Mouse (Mus musculus) kidney, postnatal 10 days (tissue): Measurements from ENCODE around the gene Igdcc4.

ENCODE experiments used
- DNase-seq: peaks from one replicate; pipeline ENCODE4 v3.0.0; 2021; ENCODE audit warnings: mixed read lengths

The Igdcc4 gene

DNA sequence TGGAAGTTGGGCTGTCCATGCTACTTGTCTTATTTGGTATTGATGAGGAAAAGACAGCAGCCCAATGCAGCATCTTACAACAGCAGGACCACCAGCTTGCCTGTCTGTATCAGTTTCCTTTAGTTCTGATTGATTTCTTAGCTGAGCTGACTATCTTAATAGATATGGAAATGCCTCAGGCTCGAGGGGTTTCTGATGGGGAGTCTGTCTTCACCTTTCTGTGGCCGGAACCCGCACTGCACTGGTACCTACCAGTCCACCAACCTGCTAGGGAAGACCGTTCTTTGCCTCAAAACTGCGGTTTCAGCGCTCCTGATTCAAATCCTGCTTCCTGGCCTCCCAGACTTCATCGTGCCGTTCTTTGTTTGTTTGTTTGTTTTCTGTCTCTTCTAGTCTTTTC lies 60.6 kb downstream of the Igdcc4 start:
- no peak for DNase-seq

- peak; percentile 49 for DNase-seq
Observed at GRCm38 (mm10) chr9:65162711-65163639, 61.7 kb downstream of the Igdcc4 start.

DNA sequence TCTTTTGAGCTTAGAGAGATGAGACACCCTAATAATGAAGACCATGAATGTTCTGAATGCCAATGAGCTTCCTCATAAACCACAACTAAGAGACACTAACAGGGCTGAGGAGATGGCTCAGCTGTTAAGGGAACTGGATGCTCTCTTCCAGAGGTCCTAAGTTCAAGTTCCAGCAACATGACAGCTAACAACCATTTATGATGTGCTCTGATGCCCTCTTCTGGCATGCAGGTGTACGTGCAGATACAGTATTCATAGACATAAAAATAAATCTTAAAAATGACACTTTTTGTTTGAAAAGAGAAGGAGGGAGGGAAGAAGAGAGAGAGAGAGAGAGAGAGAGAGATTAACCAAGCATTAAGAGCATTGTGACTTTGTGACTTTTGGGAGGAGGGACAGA lies 63.6 kb downstream of the Igdcc4 start:
- DNase-seq = no peak

GRCm38 (mm10) chr9:65166386-65166785 lies 65.1 kb downstream of the Igdcc4 start:
- DNase-seq = no peak

GRCm38 (mm10) chr9:65168534-65168933 lies 67.2 kb downstream of the Igdcc4 start:
- DNase-seq = no peak

DNA sequence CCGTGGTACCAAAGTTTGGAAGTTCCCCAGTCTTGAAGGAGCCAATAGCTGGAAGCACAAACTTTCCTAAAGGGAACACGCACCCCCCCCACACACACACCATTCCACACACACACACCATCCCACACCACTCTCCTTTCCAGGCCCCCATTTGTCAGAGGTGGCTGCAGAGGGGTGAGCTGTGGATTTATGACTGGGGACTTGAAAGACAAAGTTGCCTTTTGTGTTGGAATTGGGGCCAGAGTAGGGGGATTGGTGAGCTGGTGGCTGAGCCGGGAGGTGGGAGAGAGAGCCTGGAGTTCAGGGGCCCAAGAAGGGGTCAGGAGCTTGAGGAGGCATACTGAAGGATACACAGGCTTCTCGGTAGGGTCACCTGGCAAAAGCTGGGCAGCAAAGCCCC lies 67.7 kb downstream of the Igdcc4 start:
- no peak for DNase-seq

- no peak for DNase-seq
Observed at GRCm38 (mm10) chr9:65172654-65173053, 71.4 kb downstream of the Igdcc4 start.

- DNase-seq = no peak
Observed at GRCm38 (mm10) chr9:65175234-65175938, 74.1 kb downstream of the Igdcc4 start.

- DNase-seq = no peak
Observed at GRCm38 (mm10) chr9:65175939-65176871, 74.9 kb downstream of the Igdcc4 start.

- DNase-seq = no peak
Observed at GRCm38 (mm10) chr9:65177497-65177896, 76.2 kb downstream of the Igdcc4 start.

- no peak for DNase-seq
Observed at GRCm38 (mm10) chr9:65177912-65178311, 76.6 kb downstream of the Igdcc4 start.

- DNase-seq = peak; percentile 62
Observed at GRCm38 (mm10) chr9:65178336-65179213, 77.3 kb downstream of the Igdcc4 start.

DNA sequence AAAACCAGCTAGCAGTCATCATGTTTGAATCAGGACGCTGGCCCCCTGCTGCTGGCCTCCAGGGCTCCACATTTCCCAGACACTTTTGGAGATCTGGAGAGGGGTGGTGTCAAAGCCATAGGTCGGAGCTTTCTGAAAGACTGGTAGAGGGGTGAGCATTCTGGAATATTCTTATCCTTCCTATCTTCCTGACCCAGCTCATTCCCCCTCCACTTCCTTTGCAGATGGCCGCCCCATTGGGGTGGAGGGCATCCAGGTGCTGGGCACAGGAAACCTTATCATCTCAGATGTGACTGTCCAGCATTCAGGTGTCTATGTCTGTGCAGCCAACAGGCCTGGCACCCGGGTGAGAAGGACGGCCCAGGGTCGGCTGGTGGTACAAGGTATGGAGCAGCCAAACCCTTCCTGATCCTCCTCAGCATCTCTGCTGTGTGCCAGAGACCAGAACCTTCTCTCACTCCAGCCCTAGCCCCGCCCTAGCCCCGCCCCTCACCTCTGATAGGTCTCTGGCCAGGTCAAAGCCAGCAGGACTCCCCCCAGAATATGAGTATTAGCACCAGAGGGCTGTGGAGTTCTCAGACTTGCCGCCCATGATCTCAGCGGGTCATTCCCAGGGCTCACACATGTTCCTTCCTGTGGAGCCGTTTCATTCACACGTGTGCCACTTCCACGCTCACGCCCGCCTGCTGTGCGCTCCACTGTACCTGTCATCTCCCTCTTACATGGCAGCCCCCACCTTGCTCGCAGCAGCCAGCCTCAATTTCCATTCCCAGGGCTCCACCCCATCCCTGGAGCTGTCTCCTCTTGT lies 78.7 kb downstream of the Igdcc4 start:
- no peak for DNase-seq
